Mouse (Mus musculus) lung, adult 18-20 months (tissue): ENCODE data around the gene Gm33543.

ENCODE experiments used
- DNase-seq, 2 experiments: peaks; one replicate each; pipeline ENCODE4 v3.0.0; 2022; ENCODE audit warnings: mixed read lengths in 2 of 2

The Gm33543 gene

GRCm38 (mm10) chr10:95774856-95775255 lies 67.9 kb downstream of the Gm33543 start:
- no peak for DNase-seq

- no peak for DNase-seq
These were observed 68.6 kb downstream of the Gm33543 start for GRCm38 (mm10) chr10:95774001-95774628.
